Mouse (Mus musculus): ENCODE measurements around the gene Dnah7a. TPM values are rescaled to one million over a fixed set of nuclear protein-coding genes. Genes with fewer than 3 reads are reported as not detected.
"Not testable (repeated sequence)": the region's sequence is repeated elsewhere in the genome, so short reads cannot be mapped to it uniquely, and the experiment has no call there.

Gene Dnah7a
- total RNA-seq (2021): 1 to 10 TPM; 3.9 to 4.8 TPM
- long read RNA-seq, experiment 1, partial matches to known transcripts: 0 of 1 reads
- long read RNA-seq, experiment 1, other reads (novel, unspliced or antisense): 0 of 1 reads
- long read RNA-seq, experiment 2, partial matches to known transcripts: 1 of 6 reads
- long read RNA-seq, experiment 2, other reads (novel, unspliced or antisense): 1 of 6 reads

DNA sequence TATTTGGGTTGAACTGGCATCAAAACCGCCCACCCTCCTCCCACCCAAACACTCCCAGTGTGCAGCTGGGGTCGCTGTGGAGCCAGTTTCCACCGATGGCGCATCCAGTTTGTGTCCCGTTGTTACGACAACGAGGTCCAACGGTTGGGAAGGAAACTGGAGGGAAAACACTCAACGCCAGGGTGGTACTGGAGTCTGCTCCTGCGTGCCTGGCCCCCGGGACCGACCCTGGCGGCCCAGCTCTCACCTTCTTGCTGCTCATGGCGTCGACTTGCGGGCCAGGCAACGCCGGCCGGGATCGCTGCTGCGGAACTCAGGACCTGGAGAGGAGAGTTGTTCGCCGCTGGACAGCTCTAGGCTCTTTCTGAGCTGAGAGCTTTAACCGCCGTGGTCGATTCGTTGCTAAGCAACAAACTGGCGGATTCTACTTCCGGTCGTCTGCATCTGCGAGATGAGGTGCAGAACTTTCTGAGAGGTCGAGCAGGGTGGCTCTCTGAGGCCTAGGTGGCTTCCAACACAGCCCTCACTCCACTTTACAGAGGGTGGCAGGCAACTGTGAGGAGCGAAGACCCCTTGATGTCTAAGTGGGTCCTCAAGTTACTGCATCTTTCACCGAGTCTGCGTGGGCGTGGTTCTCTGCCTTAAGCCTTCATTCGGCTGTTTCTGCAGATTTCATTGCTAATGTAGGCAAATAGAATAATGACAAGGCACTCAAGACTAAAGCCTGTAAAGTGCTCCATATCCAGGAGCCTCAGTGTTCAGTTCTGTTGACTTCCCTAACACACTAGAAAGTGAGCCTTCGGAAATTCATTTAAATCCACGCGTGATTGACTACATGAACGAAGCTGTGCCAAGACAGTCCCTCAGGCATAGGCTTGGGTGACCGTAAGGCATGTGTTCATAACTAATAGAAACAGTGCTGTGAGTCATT is at the start of gene Dnah7a:
TSS of gene Dnah7a (minus strand) at position 354 of the 931 bp plus-strand sequence.
- DNase-seq (ENCODE audit: low spot score in 2 of 2): peak; percentile 60 to 63

GRCm38 (mm10) chr1:53753501-53753900 is 46.9 kb upstream of the Dnah7a start:
- not testable (repeated sequence) for DNase-seq (ENCODE audit: low spot score in 2 of 2)

GRCm38 (mm10) chr1:53751144-53751543 is 44.6 kb upstream of the Dnah7a start:
- DNase-seq (ENCODE audit: low spot score in 2 of 2): no peak

- DNase-seq (ENCODE audit: low spot score in 2 of 2): not testable (repeated sequence)
Measured at GRCm38 (mm10) chr1:53750697-53751096, 44.1 kb upstream of the Dnah7a start.

- not testable (repeated sequence) for DNase-seq (ENCODE audit: low spot score in 2 of 2)
Measured at GRCm38 (mm10) chr1:53749881-53750385, 43.3 kb upstream of the Dnah7a start.

DNA sequence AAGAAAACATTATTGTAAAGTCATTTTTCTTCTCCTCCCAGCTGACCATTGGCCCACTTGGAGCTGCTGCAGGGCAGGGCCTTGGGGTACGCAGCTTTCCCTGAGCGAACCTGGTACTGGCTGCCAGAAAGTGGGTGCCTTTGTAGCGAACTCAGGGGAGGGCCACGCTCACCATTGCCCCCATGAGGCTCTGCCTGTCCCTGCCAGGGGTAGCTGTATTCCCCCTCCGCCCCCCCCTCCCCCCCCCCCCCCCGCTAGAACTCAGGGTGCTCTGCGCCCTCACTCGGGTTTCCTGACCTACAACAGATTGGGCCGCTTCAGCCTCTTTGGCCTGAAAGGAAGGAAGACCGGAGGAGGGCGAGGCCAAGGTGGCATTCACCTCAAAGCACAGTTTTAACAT is 42.0 kb upstream of the Dnah7a start:
- DNase-seq (ENCODE audit: low spot score in 2 of 2): no peak

DNA sequence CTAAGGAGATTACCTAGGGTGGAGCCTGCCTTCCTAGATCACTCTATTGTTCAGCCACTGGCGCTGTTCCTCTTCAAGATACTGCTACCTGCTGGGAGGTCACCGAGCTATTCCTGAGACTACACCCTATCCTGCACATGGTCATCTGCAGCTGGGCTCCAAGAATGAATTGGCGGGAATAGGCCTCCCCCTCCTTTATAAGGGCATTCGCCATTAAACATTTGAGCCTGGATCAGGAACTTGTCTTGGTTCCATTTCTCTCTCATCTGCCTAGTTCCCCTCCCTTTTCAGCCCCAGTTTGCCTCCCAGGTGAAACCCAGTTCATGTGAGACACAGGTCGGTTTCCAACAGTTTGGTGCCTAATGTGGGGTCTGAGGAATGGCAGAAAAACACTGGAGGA is 39.4 kb upstream of the Dnah7a start:
- DNase-seq (ENCODE audit: low spot score in 2 of 2): no peak

- DNase-seq (ENCODE audit: low spot score in 2 of 2): no peak
Measured at GRCm38 (mm10) chr1:53741742-53742458, 35.3 kb upstream of the Dnah7a start.

DNA sequence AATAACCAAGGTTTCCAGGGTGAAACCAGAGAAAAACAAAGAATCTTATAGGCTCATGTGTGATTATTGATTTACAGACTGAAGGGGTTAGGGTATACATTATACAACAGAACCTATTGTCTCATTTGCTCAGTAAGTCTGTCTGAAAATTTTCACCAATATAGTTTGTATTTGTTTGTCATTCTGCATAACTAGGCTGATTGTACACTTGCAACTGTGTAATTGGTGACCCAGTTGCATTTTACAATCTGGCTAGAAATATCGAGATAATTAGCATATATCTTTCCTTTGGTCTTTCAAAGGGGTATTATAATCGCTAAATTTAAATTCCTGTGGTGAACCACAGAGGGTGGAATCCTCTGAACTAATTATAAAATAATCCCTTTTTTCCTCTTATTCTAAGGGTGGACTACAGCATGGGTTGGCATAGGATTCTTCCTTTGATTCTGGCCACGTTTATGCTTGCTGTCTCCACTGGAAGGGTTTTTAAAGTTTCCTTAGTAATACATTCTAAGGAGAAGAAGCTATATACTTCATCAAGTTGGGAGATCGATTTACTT is 34.3 kb upstream of the Dnah7a start:
- peak in 1 of 2 experiments; percentile 12 for DNase-seq (ENCODE audit: low spot score in 2 of 2)

DNA sequence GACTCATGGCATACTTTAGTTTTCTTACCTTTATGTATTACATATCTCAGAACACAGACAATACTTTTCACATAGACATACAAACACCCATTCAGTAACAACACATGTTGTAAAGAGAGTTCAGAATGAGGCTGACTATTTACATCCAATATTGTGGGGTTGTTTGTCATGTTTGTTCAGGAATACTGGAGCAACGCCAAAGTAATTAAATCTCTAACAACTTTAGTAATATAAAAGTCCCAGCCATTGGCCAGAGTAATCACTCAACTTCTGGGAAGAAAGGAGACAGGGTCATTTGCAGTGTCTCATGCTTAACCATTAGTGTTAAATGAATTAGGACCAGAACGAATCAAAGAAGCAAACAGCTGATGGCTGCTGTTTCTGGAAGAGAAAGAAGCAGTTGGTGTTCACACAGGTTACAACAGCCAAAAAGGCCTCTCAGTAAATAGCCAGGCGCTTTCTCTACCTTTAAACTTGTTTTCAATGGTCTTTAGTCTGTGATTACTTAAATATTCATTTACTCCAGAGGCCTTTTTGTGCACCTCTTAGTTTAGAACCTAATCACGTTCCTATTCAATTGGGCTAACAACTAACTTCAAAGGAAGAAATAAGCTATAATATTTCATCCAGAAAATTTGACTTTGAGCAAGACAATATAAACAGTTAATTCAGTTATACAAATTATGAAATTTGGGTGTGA is 33.6 kb upstream of the Dnah7a start:
- peak in 1 of 2 experiments; percentile 15 for DNase-seq (ENCODE audit: low spot score in 2 of 2)

DNA sequence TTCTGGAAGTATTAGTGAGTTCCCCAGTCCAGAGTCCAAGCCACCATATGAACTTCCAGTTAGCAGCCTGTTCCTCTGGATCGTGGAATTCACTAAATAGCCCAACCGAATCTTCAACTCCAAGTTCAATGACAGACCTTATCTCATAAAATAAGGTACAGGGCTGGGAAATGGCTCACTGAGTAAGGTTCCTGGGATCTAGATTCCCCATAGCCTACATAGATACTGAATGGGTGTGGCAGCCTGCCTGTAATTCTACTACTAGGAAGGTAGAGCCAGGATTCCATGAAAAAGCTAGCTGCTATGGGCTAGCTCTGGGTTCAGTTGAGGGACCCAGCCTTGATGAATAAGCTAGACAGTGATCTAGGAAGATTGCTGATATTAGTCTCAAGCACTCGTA is 30.0 kb upstream of the Dnah7a start:
- DNase-seq (ENCODE audit: low spot score in 2 of 2): no peak

DNA sequence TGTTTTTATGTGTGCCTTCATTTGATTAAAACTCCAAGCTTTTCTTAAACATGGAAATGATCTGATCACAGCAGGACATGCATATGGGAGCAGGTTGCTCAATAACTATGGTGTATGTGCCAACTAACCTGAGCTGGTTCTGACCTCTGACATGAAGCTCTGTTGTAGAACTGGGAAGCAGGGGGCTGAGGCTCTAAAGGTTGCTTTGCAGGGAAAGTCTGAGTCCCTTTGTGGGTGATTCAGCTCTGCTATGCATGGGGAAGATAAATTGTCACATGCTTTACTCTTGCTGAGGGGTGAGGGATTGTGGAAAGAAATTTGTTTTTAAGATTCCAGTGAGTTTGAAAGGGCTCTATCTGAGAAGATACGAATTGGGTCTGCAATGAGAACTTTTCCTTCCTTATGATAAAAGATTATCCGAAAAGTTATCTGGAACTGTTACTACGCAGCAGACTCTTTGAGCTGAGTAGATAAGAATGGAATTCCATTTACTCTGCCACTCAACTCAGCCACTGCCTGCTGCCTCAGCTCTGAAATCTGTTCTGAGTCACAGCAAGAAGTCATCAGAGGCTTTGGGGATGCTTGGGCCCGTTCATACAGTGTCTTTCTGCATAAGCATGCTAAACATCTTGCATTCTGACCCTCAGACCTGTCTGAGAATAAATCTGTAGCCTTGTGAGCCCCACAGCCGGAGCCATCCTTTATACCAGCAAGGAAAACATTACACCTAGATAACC is 22.1 kb upstream of the Dnah7a start:
- no peak for DNase-seq (ENCODE audit: low spot score in 2 of 2)

DNA sequence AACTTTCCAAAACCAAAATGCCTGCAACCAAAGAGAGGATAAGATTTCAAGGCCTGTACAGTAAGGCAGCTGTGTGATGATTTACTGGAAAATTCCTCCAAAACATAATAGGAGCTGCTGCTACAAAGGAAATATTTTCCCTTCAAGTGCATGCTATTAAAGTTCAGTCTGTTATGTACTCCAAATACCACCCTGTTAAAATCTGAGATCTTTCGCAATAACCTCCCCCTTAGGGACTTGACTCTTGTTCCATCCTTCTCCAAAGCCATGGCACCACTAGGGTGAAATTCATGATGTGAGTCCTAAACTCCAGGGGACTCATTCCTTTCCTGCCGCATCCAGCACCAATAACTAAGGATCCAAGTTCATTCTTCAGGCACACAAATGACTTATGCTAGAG is 20.3 kb upstream of the Dnah7a start:
- no peak for DNase-seq (ENCODE audit: low spot score in 2 of 2)

- DNase-seq (ENCODE audit: low spot score in 2 of 2): no peak
Measured at GRCm38 (mm10) chr1:53721353-53721752, 14.8 kb upstream of the Dnah7a start.

GRCm38 (mm10) chr1:53720601-53721351 is 14.2 kb upstream of the Dnah7a start:
- DNase-seq (ENCODE audit: low spot score in 2 of 2): no peak

DNA sequence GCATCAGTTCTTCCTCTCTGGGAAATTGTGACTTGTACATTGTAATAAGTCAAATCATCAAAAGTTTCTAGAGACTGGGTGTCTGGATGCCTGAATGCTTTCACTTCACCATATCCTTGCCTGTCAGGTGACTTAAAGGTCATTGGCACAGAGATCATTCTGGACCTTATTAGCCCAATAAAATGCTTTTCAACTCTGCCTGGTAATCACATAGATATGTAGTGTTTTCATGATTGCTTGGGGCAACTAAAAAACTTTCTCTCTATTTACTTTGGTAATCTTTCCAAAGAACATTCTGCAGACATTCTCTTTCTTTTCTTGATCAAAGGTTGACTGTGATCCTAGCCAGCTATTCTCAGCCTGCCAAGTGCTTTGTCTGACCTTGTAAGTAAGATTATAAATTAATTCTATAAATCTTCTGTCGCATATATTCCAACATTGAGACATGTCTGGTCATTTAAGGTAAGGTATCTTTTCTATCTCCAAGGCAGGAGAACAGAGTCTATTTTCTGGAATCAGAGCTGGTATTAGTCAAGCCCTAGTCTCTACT is 9.5 kb upstream of the Dnah7a start:
- DNase-seq (ENCODE audit: low spot score in 2 of 2): no peak

DNA sequence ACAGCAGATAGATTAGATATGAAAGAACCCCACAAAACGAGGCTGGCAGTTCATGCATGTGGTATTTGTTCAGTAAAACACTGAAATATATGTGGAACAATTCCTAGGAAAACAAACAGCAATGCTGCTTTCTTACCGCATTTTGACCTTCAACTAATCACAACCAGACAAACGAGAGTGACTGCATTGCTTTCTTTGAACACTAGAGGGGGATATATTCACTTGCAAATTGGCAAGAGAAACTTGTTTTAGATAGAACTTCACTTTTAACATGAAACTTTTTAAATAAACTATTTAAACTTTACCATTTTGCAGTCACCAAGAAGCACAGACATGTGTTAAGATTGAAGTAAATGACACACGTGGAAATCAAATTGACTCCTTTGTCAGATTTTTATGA is 8.9 kb upstream of the Dnah7a start:
- peak in 1 of 2 experiments; percentile 82 for DNase-seq (ENCODE audit: low spot score in 2 of 2)

DNA sequence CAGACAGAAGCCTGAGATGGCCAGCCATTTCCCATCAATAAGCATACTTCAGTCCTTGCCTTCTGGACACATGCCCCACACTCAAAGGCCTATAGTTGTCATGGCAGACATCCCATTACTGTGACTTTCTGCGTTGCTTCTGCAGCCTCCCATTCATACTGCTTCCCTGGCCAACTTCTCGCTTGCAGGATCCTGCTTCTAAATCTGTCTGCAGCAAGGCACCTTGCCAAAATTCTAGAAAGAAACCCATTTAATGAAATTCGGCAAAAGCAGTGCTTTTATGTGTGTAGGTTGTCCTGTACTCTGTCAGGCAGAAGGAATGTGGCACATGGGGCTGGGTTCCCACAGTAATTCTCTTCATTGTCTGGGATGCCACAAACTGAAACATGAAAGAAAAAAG is 6.8 kb upstream of the Dnah7a start:
- DNase-seq (ENCODE audit: low spot score in 2 of 2): peak; percentile 15 to 57

- DNase-seq (ENCODE audit: low spot score in 2 of 2): no peak
Measured at GRCm38 (mm10) chr1:53711069-53711468, 4.5 kb upstream of the Dnah7a start.
